Mouse (Mus musculus) CD4-positive helper T cell, adult 2 months (primary cell): ENCODE measurements around the gene Parp9.
"Not testable (repeated sequence)": the region's sequence is repeated elsewhere in the genome, so short reads cannot be mapped to it uniquely, and the experiment has no call there.

Experiments
- DNase-seq: peaks from one replicate; pipeline ENCODE4 v3.0.0-alpha.2; 2012; ENCODE audit warnings: low read depth, missing footprints, low spot score

Gene Parp9

DNA sequence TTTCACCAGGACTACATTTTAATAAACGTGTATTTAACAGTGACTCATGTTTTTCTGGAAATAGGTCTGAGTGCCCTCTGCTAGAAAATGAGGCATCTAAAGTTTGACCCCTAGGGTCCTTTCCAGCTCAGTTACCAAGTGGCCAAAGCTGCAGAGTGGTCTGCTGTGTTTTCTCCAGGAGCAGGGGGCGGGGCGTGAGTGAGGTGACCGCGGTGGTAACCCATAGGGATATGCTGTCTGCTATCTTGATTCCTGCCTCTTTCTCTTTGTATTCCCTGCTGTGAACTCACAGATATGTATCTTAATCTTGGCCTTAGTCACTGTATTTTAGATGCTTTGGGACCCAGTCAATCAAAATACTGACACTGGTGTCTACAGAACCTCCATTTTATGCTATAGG, 13.9 kb upstream of the Parp9 start:
- no peak for DNase-seq

DNA sequence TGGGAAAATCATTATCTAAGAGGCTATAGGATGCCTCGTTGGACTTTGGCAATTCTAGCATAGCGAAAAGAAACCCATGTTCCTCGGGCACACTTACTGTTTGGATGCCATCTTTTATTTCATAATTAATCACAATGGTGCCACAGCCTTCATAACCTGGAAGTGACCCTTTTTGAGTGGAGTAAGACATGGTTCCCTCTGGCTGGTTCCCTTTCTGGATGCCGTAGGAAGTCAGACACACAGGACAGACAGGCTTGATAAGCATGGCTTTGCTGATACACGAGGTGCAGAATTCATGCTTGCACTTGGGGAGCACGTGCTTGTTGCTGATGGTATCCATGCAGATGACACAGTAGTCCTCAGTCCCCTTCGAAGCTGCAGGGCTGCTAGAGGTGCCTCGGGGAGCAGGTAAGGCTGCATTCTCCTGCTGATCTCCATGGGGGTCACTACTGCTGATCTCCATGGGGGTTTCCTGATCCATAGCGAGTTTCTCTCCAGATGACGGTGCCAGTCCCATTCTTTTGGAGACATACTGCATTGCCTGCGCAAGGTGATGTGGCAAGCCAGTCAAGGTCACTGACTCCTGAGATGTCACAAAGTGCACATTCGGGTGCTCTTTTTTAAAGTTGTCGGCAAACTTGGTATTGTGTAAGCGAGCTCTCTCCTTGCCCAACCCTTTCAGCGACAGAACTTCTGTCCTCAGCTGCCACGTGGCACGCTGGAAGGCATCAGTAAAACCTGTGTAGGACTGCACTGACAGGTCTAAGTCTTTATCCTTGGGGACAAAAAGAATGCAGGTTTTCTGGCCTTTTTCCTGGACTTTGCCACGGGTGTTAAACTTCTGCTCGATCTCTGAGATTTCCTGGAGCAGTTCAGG, 5.9 kb upstream of the Parp9 start:
- DNase-seq: no peak

DNA sequence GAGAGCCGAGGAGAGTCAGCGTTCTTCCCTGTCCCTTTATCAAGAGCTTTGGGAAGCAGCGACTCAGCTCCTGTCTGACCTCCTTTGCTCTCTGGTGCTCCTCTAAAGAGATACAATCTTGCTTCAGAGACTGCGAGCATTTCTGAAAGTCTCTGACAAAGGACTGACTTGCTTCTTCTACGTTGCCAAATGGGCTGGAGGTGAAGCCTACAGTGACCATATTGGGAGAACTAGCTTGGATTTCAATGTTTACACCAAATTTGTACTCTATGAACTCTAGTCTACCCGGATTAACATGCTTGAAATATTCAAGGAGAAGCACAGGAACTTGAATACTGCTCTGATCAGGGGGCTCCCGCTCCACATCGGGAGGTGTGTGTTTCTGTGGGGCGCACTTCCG, 5.1 kb upstream of the Parp9 start:
- no peak for DNase-seq

DNA sequence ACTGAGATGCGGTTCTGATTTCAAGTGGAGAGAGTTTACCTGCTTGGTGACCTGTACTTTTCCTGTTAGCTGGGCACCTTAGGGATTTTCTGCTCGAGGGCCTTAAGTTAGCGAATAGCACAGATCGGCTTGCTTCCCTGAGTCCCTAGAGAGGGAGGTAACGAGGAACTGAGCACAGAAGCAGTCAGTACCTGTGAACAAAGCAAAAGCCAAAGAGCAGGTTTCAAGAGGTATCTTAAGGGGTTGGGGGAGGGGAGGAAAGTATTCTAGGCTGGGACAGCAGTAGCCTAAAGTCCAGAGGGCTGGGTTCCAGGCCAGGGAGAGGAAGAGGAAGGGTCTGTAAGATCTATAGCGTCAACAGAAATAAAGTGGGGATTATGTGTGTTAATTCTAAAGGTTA, 991 bp downstream of the Parp9 start:
- DNase-seq: no peak

DNA sequence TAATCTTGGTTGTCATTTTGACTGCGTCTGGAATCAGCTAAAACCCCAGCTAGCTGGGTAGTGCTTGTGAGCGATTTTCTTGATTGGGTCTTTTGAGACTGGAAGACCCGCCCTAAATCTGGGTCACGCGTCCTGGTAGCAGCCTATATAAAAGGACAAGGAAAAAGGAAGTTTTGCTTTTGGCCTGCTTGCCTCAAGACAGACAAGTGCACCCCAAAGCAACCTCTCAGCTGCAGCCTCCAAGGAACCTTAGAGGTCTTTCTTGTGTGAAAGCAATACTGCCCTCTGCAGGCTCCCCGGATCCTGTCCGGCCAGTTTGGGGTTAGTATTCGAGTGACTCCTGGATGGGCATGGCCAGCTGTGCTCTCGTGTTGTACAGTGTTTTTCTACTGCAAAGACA, 1.4 kb downstream of the Parp9 start:
- peak; percentile 94 for DNase-seq

DNA sequence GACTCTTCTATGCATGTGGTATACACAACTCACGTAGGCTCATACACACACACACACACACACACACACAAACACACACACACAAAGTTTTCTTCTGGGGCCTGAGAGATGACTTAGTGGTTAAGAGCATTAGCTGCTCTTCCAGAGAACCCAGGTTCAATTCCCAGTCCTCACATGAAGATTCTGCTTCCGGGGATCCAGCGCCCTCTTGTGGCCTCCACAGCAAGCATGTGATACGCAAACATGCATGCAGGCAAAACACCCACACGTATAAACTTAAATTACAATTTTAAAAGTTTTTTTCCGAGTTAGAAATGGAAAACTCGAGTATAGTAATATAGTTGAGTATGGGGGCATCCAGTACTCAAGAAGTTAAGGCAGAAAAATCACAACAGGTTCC, 3.1 kb downstream of the Parp9 start:
- peak; percentile 60 for DNase-seq

DNA sequence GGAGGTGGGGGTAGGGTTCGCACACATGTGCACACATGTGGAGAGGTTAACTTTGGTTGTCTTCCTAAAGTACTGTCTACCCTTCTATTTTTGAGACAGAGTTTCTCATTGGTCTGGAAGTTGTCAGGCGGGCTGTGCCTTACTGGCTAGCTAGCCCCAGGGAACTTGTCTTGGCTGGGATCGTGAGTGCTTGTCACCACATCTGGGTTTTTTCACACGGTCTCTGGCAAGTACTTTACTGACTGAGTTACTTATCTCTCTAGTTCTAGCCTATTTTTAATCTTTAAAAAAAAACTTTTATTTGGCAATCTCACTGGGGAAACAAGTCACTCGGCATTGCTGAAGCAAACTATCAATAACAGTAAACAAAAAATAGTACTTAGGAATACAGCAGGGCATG, 11.0 kb downstream of the Parp9 start:
- no peak for DNase-seq

DNA sequence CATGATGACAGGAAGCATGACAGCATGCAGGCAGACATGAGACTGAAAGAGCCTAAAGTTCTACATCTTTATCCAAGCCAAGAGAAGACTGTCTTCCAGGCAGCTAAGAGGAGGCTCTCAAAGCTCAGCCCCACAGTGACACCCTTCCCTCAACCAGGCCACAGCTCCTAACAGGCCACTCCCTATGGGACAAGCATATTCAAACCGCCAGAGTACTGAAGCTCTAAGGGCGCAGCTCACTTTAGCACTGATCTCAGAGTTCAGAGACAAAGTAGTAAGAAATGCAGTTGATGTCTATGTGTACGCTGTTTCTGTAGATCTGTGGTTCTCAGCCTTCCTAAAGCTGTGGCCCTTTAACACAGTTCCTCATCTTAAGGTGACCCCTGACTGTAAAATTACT, 12.9 kb downstream of the Parp9 start:
- DNase-seq: no peak

DNA sequence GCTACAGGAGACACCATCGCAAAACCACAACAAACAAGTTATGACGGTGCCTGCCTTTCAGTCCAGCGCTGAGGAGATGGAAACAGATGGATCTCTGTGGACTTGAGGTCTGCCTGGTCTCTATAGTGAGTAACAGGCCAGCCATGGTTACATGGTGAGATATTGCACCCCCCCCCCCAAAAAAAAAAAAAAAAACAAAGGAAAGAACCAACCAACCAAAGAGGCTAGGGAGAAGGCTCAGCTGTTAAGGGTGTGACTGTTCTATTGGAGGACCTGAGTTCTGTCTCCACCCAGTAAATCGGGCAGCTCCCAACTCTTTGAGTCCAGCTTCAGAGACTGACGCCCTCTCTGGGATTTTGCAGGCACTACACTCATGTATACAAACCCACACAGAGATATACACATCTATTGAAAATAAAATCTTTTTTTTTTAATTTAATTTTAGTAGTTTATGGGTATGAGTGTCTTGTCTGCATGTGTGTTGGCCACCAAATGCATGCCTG, 14.4 kb downstream of the Parp9 start:
- peak; percentile 27 for DNase-seq

DNA sequence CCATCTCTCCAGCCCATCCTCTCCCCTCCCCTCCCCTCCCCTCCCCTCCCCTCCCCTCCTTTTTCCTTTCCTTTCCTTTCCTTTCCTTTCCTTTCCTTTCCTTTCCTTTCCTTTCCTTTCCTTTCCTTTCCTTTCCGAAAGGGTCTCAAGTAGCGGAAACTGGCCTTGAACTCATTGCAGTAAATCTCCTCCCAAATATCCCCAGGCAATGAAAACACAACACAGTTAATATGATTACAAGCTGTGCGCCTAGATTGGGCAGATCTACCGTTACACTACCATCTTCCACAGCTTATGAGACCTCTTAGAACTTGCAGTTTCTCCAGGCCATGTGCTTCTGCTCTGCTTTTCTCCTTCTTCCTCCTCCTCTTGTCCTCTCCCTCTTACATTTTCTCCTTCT, 27.7 kb downstream of the Parp9 start:
- not testable (repeated sequence) for DNase-seq

DNA sequence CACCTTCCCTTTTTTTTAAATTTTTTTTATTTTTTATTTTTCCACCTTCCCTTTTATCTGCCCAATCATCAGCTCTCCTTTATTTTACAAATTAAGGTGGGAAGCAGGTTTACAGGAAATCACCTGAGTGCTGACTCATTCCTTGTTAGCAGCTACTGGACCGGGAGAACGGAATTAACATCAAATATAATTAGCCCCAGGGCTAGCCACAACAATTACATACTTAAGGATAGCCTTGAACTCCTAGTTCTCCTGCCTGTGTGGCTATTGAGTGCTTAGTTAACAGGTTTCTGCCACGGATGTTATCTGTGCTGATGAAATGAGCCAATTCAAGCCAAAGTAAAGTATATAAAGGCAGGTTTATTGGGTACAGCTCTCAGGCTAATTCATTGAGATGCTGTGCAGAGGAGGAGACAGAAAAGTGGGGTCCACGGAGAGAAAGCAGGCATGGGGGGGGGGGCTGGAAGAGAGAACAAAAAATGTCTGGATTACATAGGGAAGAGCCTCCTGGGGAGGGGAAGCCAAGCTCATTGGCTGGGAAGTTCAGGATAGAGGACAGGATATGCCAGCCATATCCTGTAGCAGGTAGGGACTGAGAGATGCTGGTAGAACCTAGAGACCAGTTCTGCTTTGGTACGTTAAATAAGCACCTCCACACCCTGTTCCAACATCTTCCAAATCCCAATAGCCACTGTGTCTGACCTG, 28.3 kb downstream of the Parp9 start:
- no peak for DNase-seq

DNA sequence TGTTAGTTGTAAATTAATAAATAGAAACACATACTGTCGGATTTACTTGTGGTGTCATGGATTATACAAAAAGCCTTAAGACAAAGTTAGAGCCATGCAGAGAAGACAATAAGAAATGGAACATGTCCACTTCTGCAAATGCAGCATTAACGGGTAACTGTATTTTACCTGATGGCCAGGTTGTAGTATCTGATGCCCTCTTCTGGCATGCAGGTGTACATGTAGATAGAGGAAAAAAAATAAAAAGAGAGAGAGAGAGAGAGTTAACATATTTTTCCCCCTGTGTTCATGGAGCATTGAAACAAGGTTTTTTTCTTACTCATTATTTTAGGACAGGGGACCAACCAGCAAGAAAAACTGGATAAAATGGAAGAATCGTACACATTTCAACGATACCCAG, 29.0 kb downstream of the Parp9 start:
- DNase-seq: no peak

DNA sequence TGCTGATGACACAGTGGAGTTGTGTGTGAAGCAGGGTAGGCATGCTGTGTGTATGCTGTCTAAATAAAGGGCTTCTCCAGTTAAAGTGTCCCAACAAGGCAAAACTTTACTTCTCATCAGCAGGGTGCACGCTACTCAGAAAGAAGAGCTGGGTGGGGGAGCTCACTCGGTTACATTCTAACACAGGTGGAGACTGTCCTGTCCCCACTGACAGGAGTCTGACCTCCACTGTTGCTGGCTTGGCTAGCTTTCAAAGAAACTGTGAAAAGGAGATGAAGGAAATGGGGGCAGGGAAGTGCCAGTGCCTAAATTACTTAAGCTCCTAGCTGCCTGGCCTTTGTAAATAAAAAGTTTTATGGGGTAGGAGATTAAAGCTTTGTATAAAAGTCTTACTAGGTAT, 29.9 kb downstream of the Parp9 start:
- DNase-seq: no peak

DNA sequence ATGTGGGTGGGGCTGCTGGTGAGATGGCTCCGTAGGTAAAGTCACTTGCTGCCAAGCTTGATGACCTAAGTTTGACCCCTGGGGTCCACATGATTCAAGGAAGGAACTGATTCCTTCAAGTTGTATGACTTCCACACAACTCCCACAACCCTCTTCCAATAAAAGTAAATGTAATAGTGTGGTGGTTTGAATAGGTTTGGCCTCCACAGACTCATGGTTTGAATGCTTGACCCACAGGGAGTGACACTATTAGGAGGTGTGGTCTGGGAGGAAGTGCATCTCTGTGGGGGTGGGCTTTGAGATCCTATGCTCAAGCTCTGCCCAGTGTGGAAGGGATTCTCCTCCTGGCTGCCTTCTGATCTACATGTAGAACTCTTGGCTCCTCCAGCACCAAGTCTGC, 35.8 kb downstream of the Parp9 start:
- DNase-seq: no peak

DNA sequence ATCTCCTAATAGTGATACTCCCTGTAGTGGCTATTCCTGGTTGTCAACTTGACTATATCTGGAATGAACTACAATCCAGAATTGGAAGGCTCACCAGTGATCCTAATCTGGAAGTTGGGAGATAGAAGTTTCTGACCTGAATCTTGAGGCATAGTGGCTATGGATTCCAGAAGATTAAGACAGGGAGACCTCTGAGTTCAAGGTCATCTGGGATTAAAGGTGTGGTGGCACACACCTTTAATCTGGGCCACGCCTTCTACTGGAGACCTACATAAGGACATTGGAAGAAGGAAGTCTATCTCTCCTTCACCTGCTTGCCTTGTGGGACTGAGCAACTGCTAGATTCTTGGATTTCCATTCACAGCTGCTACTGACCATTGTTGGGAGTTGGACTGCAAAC, 40.2 kb downstream of the Parp9 start, which contains the start of gene Kpna1:
Gene Kpna1 (plus strand): TSS at position 301 of the 400 bp plus-strand sequence.
- not testable (repeated sequence) for DNase-seq

DNA sequence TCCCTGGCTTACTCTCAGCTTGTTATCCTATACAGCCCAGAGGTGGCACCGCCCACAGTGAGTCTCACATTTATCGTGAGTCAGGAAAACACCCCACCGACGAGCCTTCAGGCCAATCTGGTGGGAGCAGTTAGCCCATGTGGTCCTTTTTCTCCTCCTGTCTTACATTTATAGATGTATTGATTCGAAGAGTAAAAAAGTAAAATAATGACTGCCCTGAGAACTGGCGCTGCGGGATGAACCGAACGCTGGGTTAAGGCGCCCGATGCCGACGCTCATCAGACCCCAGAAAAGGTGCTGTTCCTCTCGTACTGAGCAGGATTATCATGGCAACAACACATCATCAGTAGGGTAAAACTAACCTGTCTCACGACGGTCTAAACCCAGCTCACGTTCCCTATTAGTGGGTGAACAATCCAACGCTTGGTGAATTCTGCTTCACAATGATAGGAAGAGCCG, 43.1 kb downstream of the Parp9 start:
- DNase-seq: peak; percentile 99

DNA sequence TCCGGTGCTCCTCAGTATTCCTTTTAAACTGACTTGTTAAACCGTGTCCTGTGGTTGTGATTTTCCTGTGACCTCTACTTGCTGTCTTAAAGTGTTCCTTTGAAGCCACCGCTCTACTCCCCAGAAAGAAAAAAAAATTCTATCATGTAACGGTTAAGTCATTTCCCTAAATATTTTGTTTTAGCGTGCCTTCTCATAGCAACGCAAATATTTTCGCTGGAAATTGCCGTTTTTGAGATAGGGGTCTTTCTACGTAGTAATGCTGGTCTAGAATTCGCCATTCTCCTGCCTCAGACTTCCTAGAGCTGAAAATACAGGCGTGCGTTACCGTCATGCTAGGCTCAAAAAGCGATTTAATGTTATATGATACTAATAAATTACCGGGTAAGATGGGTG, 44.2 kb downstream of the Parp9 start:
- DNase-seq: no peak

DNA sequence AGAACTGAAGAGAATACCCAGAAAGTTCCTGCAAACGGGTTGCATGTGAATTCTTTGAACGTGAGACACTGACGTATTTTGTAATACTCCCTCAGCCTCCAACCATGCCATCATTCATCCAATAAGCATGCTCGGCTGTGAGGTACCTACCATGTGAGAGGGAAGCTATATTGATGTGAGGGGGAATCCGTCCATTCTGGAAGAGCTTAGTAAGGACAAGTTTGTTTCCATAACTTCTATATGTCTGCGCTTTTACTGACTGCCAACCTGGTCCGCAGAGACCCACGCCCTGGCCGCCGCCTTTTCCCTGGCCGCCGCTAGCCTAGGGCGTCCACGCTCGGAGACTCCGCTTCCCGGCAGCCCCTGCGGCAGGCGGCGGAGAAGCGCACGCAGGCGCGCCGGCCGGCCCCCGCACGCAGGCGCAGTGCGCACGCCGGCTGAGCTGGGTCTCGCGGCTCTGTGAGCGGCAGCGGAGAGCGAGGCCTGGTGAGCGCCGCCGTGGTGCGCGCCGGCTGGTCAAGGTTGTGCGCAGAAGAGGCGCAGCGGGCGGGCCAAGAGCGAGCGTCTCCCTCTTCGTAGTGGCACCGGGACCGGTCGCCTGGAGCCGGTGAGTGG, 44.7 kb downstream of the Parp9 start:
- peak; percentile 96 for DNase-seq

DNA sequence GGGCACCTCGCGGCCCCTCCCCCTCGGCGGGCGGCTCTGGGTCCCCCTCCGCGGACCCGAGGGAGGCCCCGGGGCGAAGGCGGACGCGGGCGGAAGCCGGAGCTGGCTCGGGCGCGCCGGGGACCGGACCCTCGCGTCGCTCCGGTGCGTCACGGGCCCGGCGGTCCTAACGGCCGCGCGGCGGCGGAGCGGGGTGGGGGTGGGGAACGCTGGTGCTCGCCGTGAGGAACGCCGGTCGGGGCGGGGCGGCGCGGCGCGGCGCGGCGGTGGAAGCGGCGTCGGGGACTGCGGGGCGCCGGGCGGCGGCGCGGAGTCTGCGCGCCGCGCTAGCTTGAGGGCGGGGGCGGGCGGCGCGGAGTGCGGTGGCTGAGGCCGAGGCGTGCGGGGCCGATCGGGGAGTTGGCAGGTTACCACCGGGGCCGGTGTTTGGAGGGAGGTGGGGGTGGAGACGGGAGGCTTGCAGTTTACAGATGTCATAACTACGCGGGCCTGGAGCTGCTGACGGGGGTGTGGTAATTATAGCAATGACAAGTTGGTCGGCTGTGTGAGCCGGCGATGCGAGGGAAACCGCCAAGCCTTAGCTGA, 45.3 kb downstream of the Parp9 start:
- DNase-seq: peak; percentile 90

DNA sequence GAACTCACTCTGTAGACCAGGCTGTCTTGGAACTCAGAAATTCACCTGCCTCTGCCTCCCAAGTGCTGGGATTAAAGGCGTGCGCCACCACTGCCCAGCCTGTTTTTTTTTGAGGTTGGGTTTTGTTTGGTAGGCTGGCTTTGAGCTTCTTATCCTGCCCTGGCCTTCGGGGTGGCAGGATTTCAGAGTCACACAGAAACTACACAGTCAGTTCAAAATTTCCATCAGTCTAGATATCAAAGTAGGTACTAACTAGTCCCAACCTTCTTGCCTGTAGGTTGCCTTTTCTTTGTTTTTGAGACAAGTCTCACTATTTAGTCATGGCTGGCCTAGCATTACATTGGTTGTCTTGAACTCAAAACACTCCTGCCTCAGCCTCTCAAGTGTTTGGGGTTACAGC, 46.2 kb downstream of the Parp9 start:
- DNase-seq: peak; percentile 59

DNA sequence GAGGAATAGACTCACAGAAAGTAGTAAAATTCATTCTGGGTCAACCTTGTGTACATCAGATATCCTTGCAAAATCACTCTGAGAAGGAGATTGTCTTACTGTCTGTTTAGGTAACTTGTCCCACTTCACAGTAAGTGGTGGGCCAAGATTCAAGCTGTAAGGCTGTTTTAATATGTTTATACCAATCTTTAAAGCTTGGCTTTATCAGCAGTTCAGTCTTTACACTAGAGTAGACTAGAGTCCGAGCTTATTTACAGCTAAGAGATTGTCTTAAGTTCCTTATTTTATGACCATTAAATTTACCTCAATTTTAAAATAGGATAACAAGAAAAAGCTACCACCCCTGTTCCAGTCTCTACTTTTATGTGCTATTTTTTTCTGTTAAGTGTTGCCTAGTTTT, 49.7 kb downstream of the Parp9 start:
- DNase-seq: no peak

DNA sequence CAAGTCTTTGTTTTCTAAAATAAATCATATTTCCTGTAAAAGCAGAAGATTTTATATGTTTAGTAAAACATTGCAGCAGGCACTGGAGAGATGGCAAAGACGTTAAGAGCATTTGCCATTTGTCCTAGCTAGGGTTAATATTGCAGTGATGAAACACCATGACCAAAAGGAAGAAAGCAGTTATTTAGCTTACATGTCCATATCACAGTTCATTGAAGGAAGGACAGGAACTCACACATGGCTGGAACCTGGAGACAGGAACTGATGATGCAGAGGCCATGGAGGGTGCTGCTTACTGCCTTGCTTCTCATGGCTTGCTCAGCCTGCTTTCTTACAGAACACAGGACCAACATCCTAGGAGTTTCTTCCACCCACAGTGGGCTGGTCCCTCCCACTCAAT, 54.1 kb downstream of the Parp9 start:
- DNase-seq: no peak
